Mouse (Mus musculus) left cerebral cortex, adult 8-10 months (tissue): Measurements from ENCODE around the gene Gria4. TPM values are rescaled to one million over a fixed set of nuclear protein-coding genes. Genes with fewer than 3 reads are reported as not detected.
A peak's percentile ranks its signal among the peaks of the same experiment; 100 is the strongest.
"Not testable (repeated sequence)": the region's sequence is repeated elsewhere in the genome, so short reads cannot be mapped to it uniquely, and the experiment has no call there.

ENCODE experiments used
- DNase-seq, 2 experiments: peaks; one replicate each; pipeline ENCODE4 v3.0.0; 2022; ENCODE audit warnings: low spot score in 2 of 2
- total RNA-seq, 4 experiments: library from RNA; stranded (reverse); gene quantifications; 2 replicates each; pipeline ENCODE4 v1.2.4; 2022

The Gria4 gene
- total RNA-seq: 10 to 100 TPM; 85.6 to 95.9 (median 91.1) TPM

DNA sequence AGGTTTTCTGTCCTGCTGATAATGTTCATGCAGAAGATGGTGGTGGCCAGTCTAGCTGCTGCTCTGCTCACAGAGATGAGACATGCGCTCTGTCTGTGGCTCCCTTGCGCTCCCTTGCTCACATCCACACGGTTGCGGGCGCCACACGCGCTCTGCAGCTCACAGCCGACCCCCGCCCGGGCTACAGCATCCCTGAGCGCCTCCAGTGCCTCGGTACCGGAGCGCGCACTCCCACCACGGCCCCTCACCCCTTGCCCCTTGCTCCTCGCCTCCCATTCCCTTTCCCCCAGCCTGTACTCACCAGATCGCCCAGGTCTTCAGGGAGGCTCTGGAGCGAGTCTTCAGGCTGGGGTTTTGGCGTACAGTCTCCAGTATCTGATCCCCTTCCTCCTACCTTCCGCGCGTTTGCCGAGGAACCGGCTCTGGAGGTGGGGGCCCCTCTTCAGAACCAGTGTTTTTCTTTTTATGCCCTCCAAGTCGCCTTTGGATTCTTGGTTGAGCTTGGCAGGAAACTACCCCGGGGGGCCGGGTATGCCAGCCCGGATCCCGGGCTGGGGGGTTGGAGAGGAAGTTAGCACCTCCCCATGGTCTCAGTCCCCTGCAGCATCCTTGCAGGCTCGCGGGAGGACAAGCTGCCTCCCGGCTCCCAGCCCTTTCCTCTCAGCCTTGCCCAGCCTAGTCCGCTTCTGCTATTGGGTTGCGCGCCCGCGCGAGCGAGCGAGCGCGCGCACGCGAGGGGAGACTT, at the start of gene Gria4:
Gene Gria4 (minus strand): TSS at position 691 of the 745 bp plus-strand sequence.
- peak; percentile 65 to 72 for DNase-seq

DNA sequence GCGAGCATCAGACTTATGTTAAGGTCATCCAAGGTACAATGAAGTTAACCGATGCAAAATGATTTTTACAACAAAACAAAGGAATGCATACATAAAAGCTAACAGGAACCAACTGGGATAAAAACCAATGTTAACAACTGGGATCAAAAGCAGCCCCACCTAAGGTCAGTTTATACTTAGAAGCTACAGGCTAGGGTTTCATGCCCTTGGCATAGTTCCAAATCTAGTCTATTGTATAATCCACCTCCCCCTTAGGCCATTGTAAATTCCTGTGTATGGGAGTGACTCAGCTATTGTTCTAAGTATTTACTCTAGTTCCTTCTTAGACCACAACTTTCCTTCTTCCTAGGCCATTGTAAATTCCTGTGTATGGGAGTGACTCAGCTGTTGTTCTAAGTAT, 14.9 kb upstream of the Gria4 start:
- not testable (repeated sequence) for DNase-seq

DNA sequence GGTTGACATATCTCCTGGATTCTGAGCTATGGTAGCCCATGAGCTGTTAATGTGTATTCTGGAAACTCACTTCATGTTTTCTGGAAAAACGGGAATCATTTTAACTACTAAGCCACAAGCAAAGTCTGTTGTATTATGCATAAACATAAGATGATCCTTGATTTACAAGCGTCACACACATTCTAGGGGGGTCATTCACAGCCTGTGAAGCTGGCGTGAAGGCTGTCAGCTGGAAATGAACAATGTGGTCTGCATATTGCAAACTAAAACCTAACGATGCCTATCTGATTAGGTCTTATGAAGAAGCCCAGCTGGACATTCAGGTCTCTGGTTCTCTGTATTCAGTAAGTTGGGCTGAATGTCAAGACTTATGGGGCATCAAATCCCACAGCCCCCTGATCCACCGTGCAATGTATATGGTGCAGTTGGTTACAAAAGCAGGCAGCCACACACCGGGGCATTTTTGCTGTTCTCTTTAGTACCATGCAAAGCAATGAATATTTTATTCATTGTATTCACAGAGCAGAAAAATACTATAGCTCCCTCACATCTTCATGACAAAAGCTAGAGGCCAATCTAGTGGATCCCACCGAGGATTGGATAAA, 7.2 kb upstream of the Gria4 start:
- DNase-seq: no peak

- no peak for DNase-seq
Measured at GRCm38 (mm10) chr9:4797396-4797795, 1.4 kb upstream of the Gria4 start.

DNA sequence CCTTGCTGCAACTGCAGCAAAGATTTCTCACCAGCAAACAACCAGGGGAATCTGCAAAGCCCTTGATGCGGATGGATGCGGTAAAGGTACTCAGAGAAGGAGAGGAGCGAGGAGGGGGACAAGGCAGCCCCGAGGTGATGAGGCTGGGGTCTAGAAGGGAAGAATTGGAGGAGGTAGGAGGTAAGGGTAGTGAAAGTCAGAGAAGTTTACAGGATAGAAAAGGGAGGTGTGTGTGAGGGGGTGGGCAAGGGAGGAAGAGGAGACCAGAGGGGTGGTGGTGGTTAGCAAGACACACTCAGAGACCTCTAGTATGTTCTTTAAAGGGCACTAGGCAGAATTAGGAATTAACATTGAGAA, 233 bp upstream of the Gria4 start:
- DNase-seq: no peak

DNA sequence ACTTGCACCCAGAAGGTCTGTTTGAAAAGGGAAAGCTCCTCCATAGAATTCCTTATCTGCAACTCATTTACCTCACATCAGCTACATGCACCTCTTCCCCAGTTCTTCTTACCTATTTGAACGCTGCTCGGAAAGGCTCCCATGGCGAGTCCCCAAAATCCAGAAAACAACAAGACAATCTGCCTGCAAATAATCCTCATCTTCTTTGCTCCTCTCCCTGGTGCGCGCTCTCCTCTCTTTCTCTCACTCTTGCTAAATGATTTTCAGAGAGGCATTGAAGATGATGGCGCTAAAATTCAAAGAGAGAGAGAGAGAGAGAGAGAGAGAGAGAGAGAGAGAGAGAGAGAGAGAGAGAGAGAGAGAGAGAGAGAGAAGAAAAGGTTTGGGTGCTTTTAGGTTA, 959 bp downstream of the Gria4 start:
- peak in 1 of 2 experiments; percentile 33 for DNase-seq

DNA sequence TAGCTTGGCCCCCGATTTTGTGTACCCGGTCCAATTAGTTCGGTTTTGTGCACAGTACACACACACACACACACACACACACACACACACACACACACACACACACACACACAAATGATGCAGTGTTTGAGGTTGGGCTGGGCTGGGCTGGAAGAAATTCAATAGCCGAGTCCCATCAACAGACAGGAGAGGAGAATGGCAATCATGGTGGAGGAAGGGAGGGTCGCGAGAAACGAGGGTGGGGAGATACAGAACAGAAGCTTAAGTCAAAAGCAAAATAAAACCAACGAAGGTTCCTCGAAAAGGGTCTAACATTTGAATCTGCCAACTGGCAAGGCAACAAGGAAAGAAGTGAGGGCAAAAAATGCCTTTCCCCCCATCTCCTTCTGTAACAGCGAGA, 1.6 kb downstream of the Gria4 start:
- no peak for DNase-seq

- not testable (repeated sequence) for DNase-seq
Measured at GRCm38 (mm10) chr9:4749407-4749806, 46.6 kb downstream of the Gria4 start.

GRCm38 (mm10) chr9:4714086-4714485, 81.9 kb downstream of the Gria4 start:
- no peak for DNase-seq

DNA sequence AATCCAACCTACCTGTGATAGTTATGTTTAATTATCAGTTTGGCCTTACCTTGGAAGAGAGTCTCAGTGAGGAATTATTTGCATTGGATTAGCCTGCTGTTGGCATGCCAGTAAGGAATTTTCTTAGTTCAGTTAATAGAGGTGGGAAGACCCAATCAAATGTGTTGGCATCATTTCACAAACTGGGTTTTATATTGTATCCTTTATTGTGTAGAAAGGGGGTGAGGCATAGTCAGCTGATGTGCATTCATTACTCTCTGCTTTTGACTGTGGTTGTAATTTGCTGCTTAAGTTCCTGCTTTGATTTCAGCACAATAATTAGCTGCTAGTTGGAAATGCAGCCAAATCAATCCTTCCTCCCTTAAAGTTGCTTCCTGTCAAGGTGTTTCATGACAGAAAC, 83.7 kb downstream of the Gria4 start:
- DNase-seq: no peak

DNA sequence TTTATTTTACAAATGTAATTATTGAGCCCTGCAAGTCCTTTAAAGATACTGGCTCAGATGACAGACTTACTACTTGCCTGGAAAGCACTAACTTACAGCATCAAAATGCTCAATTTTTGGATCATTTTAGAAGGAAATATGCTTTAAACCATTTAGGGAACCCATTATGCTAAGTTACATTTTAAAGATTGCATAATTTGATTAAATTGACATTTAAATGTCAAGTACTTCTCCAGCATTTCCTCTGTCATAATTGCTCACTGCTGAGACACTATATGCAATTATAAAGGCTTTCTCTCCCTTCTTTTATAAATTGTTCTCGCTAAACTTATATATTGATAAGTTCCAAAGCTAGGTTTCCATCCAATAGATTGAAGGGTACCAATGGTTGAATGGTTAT, 108.9 kb downstream of the Gria4 start:
- DNase-seq: no peak

GRCm38 (mm10) chr9:4680244-4680643, 115.8 kb downstream of the Gria4 start:
- no peak for DNase-seq

- no peak for DNase-seq
Measured at GRCm38 (mm10) chr9:4679099-4679498, 116.9 kb downstream of the Gria4 start.

DNA sequence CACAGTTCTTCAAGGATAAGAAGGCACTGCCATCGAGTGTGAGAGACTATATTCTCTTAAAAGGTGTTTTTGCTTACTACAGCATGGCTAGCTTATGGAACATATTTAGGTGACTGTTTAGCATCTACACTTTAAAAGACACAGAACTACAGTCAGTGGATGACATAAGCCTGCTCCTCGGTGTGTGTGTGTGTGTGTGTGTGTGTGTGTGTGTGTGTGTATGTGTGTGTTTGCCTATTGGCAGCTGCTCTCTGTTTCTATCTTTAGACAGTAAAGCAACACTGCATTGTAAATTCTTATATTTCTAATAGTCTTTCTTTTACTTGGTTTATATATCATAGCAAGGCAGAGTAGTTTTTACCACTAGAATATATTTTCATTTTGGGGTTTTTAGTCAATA, 130.3 kb downstream of the Gria4 start:
- no peak for DNase-seq

DNA sequence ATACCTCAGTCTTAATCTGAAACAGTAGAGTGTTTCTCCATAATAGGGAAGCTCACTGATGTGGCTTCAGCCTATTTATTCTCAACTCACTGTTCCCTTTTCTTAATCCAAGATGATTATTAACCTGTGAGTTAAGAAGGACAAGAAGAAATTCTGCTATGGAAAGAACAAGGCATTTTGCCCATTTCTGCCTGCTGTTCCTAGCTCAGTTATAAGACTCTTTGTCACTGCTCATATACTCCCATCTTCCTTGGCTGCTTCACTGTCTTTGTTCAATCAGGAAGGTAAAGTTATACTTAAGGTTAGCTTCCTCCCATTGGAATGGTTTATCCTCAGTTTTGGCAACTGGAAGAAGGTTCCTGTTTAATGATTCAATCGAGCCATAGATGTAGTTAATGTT, 133.6 kb downstream of the Gria4 start:
- DNase-seq: no peak

- no peak for DNase-seq
Measured at GRCm38 (mm10) chr9:4658951-4659350, 137.1 kb downstream of the Gria4 start.

DNA sequence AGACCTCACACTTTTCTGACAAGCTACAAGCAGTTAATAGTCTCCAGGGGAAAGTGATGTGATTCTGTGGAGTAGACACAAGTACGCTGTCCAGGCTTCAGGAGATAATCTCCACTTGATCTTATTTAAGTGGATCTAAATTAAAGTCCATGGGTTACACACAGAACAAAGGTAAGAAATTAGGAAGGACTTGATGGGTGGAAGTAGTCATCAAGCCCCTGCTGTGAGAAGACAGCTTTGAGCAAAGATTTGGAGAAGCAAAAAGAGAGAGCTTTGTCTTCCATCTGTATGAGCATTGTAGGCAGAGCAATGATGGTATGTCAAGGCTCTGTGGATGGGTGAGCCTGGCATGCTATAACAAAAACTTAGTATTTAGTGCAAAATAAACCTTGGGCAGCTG, 141.7 kb downstream of the Gria4 start:
- no peak for DNase-seq

GRCm38 (mm10) chr9:4639192-4639900, 156.7 kb downstream of the Gria4 start:
- peak; percentile 14 to 70 for DNase-seq

DNA sequence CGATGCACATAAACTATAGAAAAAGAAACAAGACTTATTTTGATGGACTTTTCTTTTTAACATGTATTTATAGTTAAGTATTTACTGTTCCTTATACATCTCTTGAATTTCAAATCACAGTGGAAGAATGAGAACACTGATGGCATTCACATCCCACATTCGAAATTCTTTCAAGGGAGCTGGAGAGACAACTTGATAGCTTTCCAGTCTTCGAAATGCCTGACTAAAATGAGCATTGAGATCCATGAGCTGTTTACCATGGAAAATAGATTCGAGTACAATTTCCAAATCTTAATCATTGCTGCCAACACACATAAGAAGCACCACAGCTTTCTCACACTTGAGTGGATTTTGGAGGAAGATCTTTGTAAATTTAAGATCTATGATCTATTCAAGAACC, 164.1 kb downstream of the Gria4 start:
- DNase-seq: no peak

DNA sequence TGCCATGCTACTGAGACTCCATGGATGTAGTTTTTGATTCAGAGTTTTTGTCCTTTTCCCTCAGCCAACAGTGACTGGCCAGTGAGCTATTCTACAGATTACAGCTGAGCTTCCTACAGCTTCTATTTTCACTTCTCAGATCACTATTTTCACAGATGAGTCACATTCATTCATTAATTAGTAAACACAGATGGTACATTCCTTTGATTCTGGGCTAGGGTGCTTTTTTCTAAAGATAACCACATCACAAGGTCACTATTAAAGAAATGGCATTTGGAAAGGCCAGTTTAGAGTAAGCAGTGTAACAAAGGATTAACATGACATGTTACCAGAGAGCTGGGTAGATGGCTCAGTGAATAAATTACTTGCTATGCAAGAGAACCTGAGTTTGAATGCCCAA, 180.7 kb downstream of the Gria4 start:
- DNase-seq: no peak

- DNase-seq: no peak
Measured at GRCm38 (mm10) chr9:4605354-4605753, 190.7 kb downstream of the Gria4 start.

- no peak for DNase-seq
Measured at GRCm38 (mm10) chr9:4604236-4604635, 191.8 kb downstream of the Gria4 start.

GRCm38 (mm10) chr9:4601788-4602187, 194.2 kb downstream of the Gria4 start:
- DNase-seq: no peak
